Mouse (Mus musculus): ENCODE results near the gene Acap1. TPM values are rescaled to one million over a fixed set of nuclear protein-coding genes. Genes with fewer than 3 reads are reported as not detected.
"Not testable (repeated sequence)": the region's sequence is repeated elsewhere in the genome, so short reads cannot be mapped to it uniquely, and the experiment has no call there.

Gene Acap1
- polyA plus RNA-seq, 1 experiment from 2014 or later = 1.0 TPM

GRCm38 (mm10) chr11:69876867-69877266 is 18.5 kb downstream of the Acap1 start:
- WGBS = under 1% methylated on average over 12 of the region's 12 CpGs
- peaks cover 60% of the 10 kb centered on the region for H3K4me1 ChIP-seq
- peak overlapping the region; percentile 42 for H3K27ac ChIP-seq (replicated peaks)
- peak; percentile 86 for DNase-seq (ENCODE audit: low spot score)
- H3K9me3 ChIP-seq (replicated peaks) = no peaks in the 10 kb centered on the region
- peak overlapping the region; percentile 37 for H3K4me3 ChIP-seq
- H3K36me3 ChIP-seq = no peaks in the 10 kb centered on the region
- peaks cover 11% of the 10 kb centered on the region for H3K27me3 ChIP-seq (ENCODE audit: low read depth, poor library complexity, severe bottlenecking)

- peak overlapping the region; percentile 42; the same call in 1 of the 2 replicates for H3K27ac ChIP-seq (replicated peaks)
Observed at GRCm38 (mm10) chr11:69876186-69876585, 19.2 kb downstream of the Acap1 start.

GRCm38 (mm10) chr11:69872451-69872850 is 22.9 kb downstream of the Acap1 start:
- 82% methylated on average over 4 of the region's 4 CpGs for WGBS
- Histone ChIP-seq H3K27me3 (ENCODE audit: low read depth, poor library complexity, severe bottlenecking) (no peaks in the 10 kb centered on the region), H3K9me3 (replicated peaks) (no peaks in the 10 kb centered on the region), H3K36me3 (no peaks in the 10 kb centered on the region), H3K27ac (replicated peaks) (no peak overlapping the region), H3K4me3 (no peak overlapping the region), H3K4me1 (peaks cover 15% of the 10 kb centered on the region)
- no peak for DNase-seq (ENCODE audit: low spot score)

More at GRCm38 (mm10) chr11:69876186-69876585, 19.2 kb downstream of the Acap1 start:
- no peak overlapping the region for H3K4me3 ChIP-seq
- 74% methylated on average over 7 of the region's 7 CpGs for WGBS
- H3K27me3 ChIP-seq (ENCODE audit: low read depth, poor library complexity, severe bottlenecking) = peaks cover 7% of the 10 kb centered on the region; the same call in 1 of the 2 replicates
- H3K36me3 ChIP-seq = no peaks in the 10 kb centered on the region
- no peaks in the 10 kb centered on the region for H3K9me3 ChIP-seq (replicated peaks)
- DNase-seq (ENCODE audit: low spot score) = no peak
- peaks cover 53% of the 10 kb centered on the region for H3K4me1 ChIP-seq

GRCm38 (mm10) chr11:69871822-69872221 is 23.5 kb downstream of the Acap1 start:
- H3K9me3 ChIP-seq (replicated peaks) = no peaks in the 10 kb centered on the region
- whole genome bisulfite sequencing = 86% methylated on average over 7 of the region's 7 CpGs

GRCm38 (mm10) chr11:69870289-69871069 is 24.9 kb downstream of the Acap1 start:
- H3K4me1 ChIP-seq = peaks cover 6% of the 10 kb centered on the region; the same call in 1 of the 2 replicates
- DNase-seq (ENCODE audit: low spot score) = no peak
- no peak overlapping the region for H3K27ac ChIP-seq (replicated peaks)
- H3K36me3 ChIP-seq = no peaks in the 10 kb centered on the region
- no peaks in the 10 kb centered on the region for H3K9me3 ChIP-seq (replicated peaks)
- no peak overlapping the region for H3K4me3 ChIP-seq
- 100% methylated on average over 2 of the region's 2 CpGs for WGBS
- no peaks in the 10 kb centered on the region for H3K27me3 ChIP-seq (ENCODE audit: low read depth, poor library complexity, severe bottlenecking)

More at GRCm38 (mm10) chr11:69871822-69872221, 23.5 kb downstream of the Acap1 start:
- Histone ChIP-seq H3K4me1 (peaks cover 9% of the 10 kb centered on the region), H3K4me3 (no peak overlapping the region), H3K36me3 (no peaks in the 10 kb centered on the region), H3K27ac (replicated peaks) (no peak overlapping the region), H3K27me3 (ENCODE audit: low read depth, poor library complexity, severe bottlenecking) (no peaks in the 10 kb centered on the region)
- no peak for DNase-seq (ENCODE audit: low spot score)

GRCm38 (mm10) chr11:69867335-69867734 is 28.0 kb downstream of the Acap1 start:
- no peak overlapping the region for H3K4me3 ChIP-seq
- H3K27ac ChIP-seq (replicated peaks) = no peak overlapping the region
- H3K4me1 ChIP-seq = peaks cover 14% of the 10 kb centered on the region
- 76% methylated on average over 9 of the region's 9 CpGs for WGBS
- H3K27me3 ChIP-seq (ENCODE audit: low read depth, poor library complexity, severe bottlenecking) = no peaks in the 10 kb centered on the region
- DNase-seq (ENCODE audit: low spot score) = no peak
- no peaks in the 10 kb centered on the region for H3K36me3 ChIP-seq
- H3K9me3 ChIP-seq (replicated peaks) = no peaks in the 10 kb centered on the region

- no peak for DNase-seq (ENCODE audit: low spot score)
- 89% methylated on average over 9 of the region's 9 CpGs for WGBS
- Histone ChIP-seq H3K27me3 (ENCODE audit: low read depth, poor library complexity, severe bottlenecking) (no peaks in the 10 kb centered on the region), H3K4me1 (peaks cover 14% of the 10 kb centered on the region), H3K36me3 (no peaks in the 10 kb centered on the region), H3K27ac (replicated peaks) (no peak overlapping the region), H3K4me3 (no peak overlapping the region), H3K9me3 (replicated peaks) (no peaks in the 10 kb centered on the region)
Observed at GRCm38 (mm10) chr11:69865561-69865960, 29.8 kb downstream of the Acap1 start.

- no peak for DNase-seq (ENCODE audit: low spot score)
- Histone ChIP-seq H3K9me3 (replicated peaks) (no peaks in the 10 kb centered on the region), H3K27me3 (ENCODE audit: low read depth, poor library complexity, severe bottlenecking) (peaks cover 8% of the 10 kb centered on the region), H3K4me1 (peaks cover 14% of the 10 kb centered on the region), H3K27ac (replicated peaks) (0 out of 2 replicates have a peak overlapping the region, but pooled peaks have one; percentile 33), H3K4me3 (no peak overlapping the region), H3K36me3 (no peaks in the 10 kb centered on the region)
- WGBS = 65% methylated on average over 8 of the region's 8 CpGs
Observed at GRCm38 (mm10) chr11:69864138-69864860, 31.0 kb downstream of the Acap1 start.

- WGBS = 78% methylated on average over 3 of the region's 3 CpGs
- not testable (repeated sequence) for DNase-seq (ENCODE audit: low spot score); H3K4me3 ChIP-seq; H3K9me3 ChIP-seq (replicated peaks); H3K36me3 ChIP-seq
- H3K4me1 ChIP-seq = peaks cover 15% of the 10 kb centered on the region
- peaks cover 14% of the 10 kb centered on the region for H3K27me3 ChIP-seq (ENCODE audit: low read depth, poor library complexity, severe bottlenecking)
- H3K27ac ChIP-seq (replicated peaks) = 0 out of 2 replicates have a peak overlapping the region, but pooled peaks have one; percentile 33
Observed at GRCm38 (mm10) chr11:69863729-69864128, 31.6 kb downstream of the Acap1 start.

GRCm38 (mm10) chr11:69858113-69858998 is 37.0 kb downstream of the Acap1 start, which contains the start of gene Tnk1:
Gene Tnk1, minus strand, starts transcription at chr11:69858730.
- no peak for DNase-seq (ENCODE audit: low spot score)
- Histone ChIP-seq H3K4me1 (peaks cover 18% of the 10 kb centered on the region), H3K27me3 (ENCODE audit: low read depth, poor library complexity, severe bottlenecking) (peaks cover 42% of the 10 kb centered on the region), H3K36me3 (no peaks in the 10 kb centered on the region), H3K27ac (replicated peaks) (no peak within 1 kb of the TSS), H3K4me3 (0 out of 2 replicates have a peak within 1 kb of the TSS, but pooled peaks have one; percentile 3), H3K9me3 (replicated peaks) (no peaks in the 10 kb centered on the region)
- WGBS = 22% methylated on average over 30 of the region's 30 CpGs

GRCm38 (mm10) chr11:69855347-69855746 is 40.0 kb downstream of the Acap1 start:
- WGBS = 24% methylated on average over 16 of the region's 16 CpGs
- Histone ChIP-seq H3K4me3 (0 out of 2 replicates have a peak overlapping the region, but pooled peaks have one; percentile 9), H3K9me3 (replicated peaks) (no peaks in the 10 kb centered on the region), H3K36me3 (peaks cover 22% of the 10 kb centered on the region), H3K27ac (replicated peaks) (no peak overlapping the region; the same call in 1 of the 2 replicates), H3K4me1 (peaks cover 29% of the 10 kb centered on the region), H3K27me3 (ENCODE audit: low read depth, poor library complexity, severe bottlenecking) (peaks cover 42% of the 10 kb centered on the region)
- peak; percentile 53 for DNase-seq (ENCODE audit: low spot score)

- H3K36me3 ChIP-seq = peaks cover 28% of the 10 kb centered on the region
- H3K27ac ChIP-seq (replicated peaks) = 0 out of 2 replicates have a peak overlapping the region, but pooled peaks have one; percentile 33
- 89% methylated on average over 10 of the region's 10 CpGs for WGBS
- H3K27me3 ChIP-seq (ENCODE audit: low read depth, poor library complexity, severe bottlenecking) = peaks cover 38% of the 10 kb centered on the region
- no peak overlapping the region for H3K4me3 ChIP-seq
- H3K4me1 ChIP-seq = peaks cover 30% of the 10 kb centered on the region
- H3K9me3 ChIP-seq (replicated peaks) = no peaks in the 10 kb centered on the region
- DNase-seq (ENCODE audit: low spot score) = no peak
Observed at GRCm38 (mm10) chr11:69854680-69855079, 40.7 kb downstream of the Acap1 start.
